Mouse (Mus musculus) kidney, adult 18-20 months (tissue): ENCODE measurements around the gene Knl1.
"Not testable (repeated sequence)": the region's sequence is repeated elsewhere in the genome, so short reads cannot be mapped to it uniquely, and the experiment has no call there.

Experiments
- DNase-seq: peaks from one replicate; pipeline ENCODE4 v3.0.0; 2021

Knl1 gene

GRCm38 (mm10) chr2:119046649-119047611 is at the start of gene Knl1:
Knl1 (plus strand) TSS chr2:119047119.
- DNase-seq = peak; percentile 98

DNA sequence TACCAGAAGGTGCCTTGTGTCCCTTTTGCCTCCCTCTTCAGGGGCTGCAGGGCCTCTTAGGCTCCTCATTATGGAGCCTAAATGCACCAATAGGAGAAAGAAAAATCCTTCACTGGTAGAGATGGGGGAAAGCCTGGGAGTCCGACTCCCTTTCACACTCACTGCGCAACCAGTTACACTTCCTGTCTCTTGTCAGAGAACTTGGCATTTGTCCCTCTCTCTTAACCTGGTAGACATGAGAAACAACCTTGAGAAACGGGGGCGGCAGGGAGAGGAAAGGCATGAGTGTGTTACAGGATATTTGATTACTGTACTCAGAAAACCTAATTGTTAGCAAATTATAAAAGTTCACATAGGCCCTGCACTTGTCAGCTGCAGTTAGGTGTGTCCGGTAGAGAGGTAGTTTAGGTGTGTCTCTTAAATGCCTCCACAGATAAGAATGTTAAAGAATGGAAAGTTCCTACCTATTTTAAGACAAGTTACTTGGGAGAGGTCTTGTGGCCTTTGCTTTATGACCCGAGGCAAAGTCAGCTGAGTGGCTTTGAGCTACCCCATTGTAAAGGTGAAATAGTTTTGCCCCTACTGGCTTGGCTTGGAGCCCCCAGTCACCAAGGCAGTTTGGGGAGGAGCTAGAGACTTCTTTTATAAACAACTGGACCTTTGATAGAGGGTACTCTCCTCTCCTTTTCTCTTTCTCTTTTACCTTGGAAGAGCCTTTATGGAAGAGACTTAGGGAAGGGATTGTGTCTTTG is 48.6 kb upstream of the Knl1 start:
- no peak for DNase-seq

DNA sequence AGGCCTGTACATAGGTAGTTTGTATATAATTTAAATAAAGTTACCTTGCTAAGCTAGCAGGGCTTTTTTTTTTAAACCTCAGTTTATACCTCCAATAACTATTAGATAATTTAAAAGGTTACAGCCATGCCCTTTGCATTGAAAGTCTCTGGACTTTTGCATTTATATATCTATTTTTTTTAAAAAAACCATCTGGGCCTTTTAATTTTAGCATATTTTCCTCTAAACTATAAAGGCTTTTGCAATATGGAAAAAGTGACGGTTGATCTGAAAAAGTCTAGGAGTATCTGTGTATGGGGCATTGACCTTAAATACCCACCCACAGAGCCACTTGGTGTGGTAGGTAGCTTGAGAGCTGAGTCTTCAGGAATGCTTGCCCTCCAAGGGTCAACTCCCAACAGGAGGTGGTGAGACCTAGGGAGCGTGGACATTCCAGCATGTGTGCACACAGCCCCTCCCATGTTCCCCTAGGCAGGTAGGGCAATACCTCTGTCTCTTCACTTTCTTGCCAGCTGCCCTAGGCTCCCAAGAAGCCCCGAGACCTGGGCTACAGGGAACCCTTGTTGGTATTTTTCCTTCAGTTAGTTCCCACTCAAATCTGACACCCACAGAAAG is 47.8 kb upstream of the Knl1 start:
- DNase-seq = no peak

DNA sequence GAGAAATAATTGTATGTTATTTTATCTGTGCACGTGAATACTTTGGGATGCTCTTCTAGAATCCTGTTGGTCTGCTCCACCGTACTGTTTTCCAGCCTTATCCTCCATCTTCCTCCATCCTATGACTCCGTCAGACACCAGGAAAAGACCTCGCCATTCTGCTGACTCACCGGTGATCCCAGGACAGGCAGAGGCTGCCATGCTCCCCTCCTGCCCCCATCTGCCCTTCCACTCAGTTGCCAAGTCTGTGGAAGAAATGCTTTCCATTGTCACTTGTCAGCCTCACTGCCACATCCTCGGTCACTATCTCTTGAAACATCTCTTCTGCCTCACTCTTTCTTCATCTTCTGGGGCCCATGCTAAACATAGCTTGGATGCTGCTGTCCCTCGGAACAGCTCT is 40.0 kb upstream of the Knl1 start:
- no peak for DNase-seq

DNA sequence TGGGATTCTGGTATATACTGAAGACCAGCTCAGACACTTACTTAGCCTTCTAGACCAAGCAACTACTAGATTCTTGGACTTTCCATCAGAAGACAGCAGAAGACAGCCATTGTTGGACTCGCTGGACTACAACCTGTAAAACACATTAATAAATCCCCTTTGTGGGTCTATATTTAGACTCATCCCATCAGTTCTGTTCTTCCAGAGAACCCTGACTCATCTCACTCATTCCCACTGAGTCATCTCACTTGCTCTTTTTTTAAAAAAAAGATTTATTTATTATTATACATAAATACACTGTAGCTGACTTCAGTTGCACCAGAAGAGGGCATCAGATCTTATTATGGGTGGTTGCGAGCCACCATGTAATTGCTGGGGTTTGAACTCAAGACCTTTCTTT is 37.5 kb upstream of the Knl1 start:
- no peak for DNase-seq

DNA sequence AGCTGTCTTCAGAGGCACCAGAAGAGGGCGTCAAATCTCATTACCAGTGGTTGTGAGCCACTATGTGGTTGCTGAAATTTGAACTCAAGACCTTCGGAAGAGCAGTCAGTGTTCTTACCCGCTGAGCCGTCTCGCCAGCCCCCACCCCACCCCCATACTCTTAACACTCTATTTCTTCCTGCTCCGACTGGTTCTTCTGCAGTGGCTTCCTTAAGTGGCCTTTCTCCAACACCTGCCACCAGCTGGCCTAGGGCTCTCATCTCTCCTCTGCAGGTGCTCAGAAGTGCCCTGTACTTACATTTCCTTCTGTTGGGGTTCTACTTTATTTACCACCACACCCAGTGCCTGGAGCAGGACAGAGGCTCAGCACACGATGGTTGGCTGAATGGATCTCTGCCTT is 31.9 kb upstream of the Knl1 start:
- DNase-seq = no peak

GRCm38 (mm10) chr2:119015604-119016180 is 31.2 kb upstream of the Knl1 start:
- DNase-seq = peak; percentile 26

GRCm38 (mm10) chr2:119016312-119016711 is 30.6 kb upstream of the Knl1 start:
- DNase-seq = not testable (repeated sequence)

- DNase-seq = no peak
Observed at GRCm38 (mm10) chr2:119017647-119018046, 29.3 kb upstream of the Knl1 start.

DNA sequence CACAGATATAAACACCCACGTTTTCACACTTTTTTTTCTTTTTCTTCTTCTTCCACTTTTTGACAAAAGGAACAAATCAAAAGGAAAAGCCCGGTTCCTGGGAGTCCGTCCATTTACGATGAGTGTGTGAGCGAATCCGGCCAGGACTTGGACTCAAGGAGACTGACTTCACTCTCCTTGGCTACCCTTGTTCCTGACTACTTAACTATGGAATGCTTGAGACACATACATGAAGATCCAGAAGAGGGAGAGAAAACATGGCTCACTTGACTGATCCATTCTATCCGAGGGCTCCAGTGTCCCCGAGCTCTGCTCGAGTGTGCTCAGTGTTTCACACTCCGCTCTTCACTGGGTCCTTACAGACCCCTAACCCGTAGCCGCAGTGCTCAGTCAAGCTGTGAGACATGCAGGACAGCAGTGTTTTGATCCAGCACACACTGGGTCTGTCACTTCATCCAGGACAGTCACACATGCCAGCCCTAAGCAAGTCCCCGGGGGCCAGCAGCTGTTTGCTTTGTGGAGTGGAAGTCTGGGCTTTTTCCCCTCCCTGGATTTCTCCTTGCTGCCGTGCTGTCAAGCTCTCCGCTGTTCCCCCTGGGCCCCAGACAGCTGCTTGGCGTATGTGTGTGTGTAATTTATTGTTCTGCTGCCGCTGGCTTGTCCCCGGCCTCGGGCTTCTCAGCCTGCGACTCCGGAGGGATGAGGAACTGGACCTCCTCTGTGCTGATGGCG is 28.4 kb upstream of the Knl1 start:
- no peak for DNase-seq

- no peak for DNase-seq
Observed at GRCm38 (mm10) chr2:119019131-119019530, 27.8 kb upstream of the Knl1 start.

DNA sequence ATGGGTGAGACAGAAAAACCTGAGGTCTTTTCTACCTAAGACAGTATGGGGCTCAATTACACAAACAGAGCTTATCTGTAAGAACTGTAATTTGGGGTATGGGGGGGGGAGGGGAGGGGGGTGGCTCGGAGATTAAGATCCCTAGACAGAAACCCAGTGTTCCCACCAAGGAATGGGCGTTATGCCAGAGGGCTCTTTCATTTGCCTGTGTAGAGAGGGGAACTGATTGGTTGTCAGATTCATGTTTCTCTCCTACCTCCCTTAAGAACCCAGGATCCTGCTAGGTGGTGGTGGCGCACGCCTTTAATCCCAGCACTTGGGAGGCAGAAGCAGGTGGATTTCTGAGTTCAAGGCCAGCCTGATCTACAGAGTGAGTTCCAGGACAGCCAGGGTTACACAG is 27.4 kb upstream of the Knl1 start:
- DNase-seq = no peak

DNA sequence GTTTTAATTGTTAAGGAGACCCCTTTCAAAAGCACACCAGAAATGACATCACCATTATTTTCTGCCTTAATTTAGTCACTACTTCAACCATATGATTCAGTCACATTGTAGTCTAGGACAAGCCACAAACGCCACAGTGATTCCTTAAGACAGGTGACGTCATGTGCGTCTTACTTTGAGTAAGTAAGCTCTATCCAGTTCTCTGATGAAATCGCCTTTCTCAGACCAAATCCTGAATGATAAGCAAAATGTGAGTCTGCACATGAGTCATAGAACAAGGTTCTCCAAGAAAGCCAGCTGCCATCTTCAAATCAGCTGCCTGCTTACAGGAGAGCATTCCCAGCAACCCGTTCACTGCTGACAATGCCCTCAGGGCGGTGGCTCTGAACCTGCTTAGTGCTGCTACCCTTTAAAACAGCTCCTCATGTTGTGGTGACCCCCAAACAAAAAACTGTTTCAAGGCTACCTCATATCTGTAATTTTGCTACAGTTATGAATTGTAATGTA is 23.7 kb upstream of the Knl1 start:
- no peak for DNase-seq

- DNase-seq = no peak
Observed at GRCm38 (mm10) chr2:119024536-119025238, 22.2 kb upstream of the Knl1 start.

DNA sequence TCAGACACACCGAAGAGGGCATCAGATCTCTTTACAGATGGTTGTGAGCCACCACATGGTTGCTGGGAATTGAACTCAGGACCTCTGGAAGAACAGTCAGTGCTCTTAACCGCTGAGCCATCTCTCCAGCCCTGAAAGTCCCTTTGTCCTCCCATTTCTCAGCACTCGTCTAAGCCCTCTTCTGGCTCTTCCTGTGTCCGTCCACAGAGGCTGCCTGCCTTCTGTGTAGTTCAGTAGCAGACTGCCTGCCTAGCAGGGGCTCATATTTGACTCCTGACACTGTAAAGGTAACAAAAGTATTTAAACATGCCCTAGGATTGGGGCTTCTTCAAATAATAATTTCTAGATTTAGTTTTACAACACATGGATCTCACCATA is 21.7 kb upstream of the Knl1 start:
- DNase-seq = no peak

GRCm38 (mm10) chr2:119026951-119027350 is 20.0 kb upstream of the Knl1 start:
- no peak for DNase-seq

DNA sequence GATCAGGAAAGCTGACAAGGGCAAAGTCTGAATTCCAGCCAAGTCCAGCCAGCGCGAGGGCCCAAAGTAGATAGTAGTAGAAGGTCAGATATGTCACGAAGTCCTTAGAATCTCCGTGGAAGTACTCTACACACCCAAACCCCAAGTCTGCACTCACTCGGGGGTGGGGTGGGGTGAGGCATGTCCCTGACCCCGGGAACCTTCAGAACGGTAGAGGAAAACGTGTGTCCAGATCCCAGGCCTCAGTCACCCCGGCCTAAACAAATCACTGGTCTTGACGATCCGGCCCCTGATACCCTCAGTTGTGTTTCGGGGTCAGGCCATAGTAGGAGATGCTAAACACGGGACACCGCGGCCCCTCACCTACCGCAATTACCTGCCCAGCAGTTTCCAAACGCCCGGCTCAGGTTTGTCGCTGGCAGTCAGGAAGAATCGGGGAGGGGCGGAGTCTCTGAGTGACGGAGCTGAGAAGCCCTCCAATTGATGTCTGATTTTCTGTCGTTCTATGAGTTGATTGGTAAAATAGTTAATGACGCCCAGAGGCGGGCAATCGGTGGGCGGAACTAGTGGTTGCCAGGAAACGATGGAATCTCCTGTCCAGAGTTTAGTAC is 17.9 kb upstream of the Knl1 start, which contains the start of gene Ccdc32:
Gene Ccdc32, minus strand, starts transcription at position 453 of the 611 bp plus-strand sequence.
- DNase-seq = peak; percentile 99

DNA sequence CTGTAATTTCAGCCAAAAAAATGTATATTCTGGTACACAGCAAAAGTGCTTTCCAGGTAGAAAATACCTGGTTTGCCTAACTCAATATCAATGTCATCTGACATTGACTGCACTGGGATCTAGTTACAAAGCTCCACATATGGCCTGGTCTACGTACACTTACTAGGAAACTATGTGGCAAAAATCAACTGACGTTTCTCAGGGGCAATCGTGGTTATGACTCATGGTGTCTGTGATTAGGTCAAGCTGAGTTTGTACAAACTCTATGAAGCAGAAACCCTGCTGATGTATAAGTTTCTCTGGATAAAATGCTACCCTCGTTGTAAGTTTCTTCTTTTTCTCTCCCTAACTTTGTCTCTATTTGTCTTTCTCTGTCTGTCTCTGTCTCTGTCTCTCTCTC is 14.7 kb upstream of the Knl1 start:
- DNase-seq = no peak

GRCm38 (mm10) chr2:119034656-119035396 is 12.1 kb upstream of the Knl1 start, which contains the start of gene Rpusd2:
Rpusd2 (plus strand) TSS chr2:119034790.
- DNase-seq = peak; percentile 93

- DNase-seq = no peak
Observed at GRCm38 (mm10) chr2:119035397-119035745, 11.5 kb upstream of the Knl1 start.
